Mouse (Mus musculus): ENCODE measurements around the gene Hgfac.

- TF ChIP-seq CTCF (IDR thresholded peaks at IDR 0.05; ENCODE audit: low read depth) (no peak), EP300 (IDR thresholded peaks at IDR 0.05; ENCODE audit: low read depth) (no peak)
Observed at GRCm38 (mm10) chr5:35035141-35035540, 6.2 kb upstream of the Hgfac start.
